Mouse (Mus musculus): ENCODE measurements around the gene Doc2a.

DNA sequence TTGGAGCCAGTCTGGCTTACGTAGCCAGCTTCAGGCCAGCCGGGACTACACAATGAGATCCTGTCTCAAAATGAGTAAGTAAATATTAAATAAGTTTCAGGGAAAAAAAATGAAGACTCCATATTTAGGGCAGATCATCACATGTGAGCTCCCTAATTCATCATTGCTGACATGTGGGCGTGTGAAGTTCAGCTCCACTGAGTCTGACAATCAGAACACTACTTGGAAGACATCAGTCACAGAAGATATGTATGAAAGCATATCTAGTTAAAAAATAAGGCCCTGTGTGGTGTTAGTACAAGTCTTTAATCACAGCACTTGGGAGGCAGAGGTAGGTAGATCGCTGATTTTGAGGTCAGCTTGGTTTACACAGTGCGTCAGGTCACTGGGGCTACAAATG, 40.1 kb downstream of the Doc2a start:
- TF ChIP-seq CTCF (IDR thresholded peaks at IDR 0.05; ENCODE audit: low read depth) (no peak), EP300 (IDR thresholded peaks at IDR 0.05; ENCODE audit: low read depth) (no peak)

Data from liver, embryonic 14.5 days (tissue).